Mouse (Mus musculus): ENCODE measurements at regions not wholly inside any gene's neighbourhood (a gene's known extent, or its start where the extent isn't known, plus 50 kb on each side); places are given as distances from the start of the nearest gene placed in this dataset.
A peak's percentile ranks its signal among the peaks of the same experiment; 100 is the strongest.

DNA sequence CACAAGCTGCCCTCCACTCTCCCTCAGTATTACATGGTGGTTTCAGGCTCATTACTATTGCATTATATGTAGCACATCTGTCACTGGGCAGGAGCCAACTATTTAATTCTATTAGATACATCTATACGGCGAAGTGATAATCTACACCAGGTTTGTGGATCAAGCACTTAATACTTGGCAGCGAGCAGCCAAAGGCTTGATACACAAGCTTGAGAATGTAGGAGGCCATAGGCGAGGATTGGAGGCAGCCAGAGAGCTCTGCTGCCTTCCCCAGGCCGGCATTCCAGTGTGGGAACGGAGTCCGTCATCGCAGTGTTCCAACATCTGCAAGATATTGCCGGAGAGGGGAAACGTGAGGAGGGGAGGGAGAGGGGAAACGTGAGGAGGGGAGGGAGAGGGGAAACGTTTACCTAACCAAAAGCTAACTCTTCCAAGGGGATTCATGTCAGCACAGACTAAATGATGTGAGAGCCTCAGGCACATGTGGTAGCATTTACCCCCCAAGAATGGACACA lies 109.6 kb upstream of the Habp2 start:
- no peak for DNase-seq (ENCODE audit: inconsistent ontology term)

DNA sequence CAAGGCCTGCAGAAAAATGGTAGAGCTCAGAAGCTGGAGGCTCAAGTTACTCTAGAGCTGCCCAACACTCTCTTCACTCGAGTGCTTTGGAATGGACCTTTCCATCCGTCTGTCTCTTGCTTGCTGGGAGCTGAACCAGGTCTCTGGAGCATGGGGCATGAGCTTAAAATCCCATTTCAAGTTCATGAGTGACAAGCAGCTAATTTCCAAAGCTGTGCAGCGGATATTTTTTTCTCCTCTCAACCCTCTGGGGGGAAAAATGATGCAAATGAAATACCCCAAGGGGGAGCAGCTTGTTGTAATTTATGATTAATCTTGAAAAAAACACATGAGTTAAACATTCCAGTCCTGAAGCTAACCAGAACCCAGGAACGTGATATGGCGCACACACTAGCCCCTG lies 101.2 kb upstream of the Habp2 start:
- DNase-seq (ENCODE audit: inconsistent ontology term) = no peak

DNA sequence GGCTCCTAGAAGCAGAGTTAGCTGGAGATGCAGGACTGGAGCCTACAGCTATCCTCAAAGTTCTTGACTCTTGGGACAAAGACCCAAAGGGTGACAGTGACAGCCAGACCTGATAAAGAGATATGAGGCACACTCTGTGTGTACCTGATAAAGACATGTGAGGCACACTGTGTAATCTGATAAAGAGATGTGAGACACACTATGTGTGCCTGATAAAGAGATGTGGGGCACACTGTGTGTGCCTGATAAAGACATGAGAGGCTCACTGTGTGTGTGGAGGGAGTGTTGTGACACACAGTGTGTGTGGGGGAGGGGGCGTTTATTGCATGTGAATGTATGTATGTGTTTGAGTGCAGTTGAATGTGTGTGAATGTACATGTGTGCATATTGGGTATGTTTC lies 97.8 kb upstream of the Habp2 start:
- no peak for DNase-seq (ENCODE audit: inconsistent ontology term)

DNA sequence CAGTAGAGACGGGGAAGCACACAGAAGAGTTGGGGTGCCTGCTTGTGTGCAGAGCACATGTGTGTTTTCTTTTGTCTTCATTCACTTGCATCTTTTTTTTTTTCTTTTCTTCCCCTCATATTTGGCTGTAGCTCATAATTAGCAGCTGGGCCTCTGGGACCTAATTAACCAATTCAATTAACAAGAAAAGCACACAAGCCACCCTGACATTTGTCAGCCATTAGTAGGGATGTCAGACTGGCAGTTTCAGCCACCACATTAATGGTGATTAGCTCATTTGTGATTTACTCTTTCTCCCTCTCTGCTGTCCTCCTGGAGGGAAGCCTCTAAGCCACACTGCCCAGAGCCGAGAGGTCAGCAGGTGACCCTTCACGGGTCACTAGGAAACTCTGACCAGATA lies 96.7 kb upstream of the Habp2 start:
- peak; percentile 43 for DNase-seq (ENCODE audit: inconsistent ontology term)

DNA sequence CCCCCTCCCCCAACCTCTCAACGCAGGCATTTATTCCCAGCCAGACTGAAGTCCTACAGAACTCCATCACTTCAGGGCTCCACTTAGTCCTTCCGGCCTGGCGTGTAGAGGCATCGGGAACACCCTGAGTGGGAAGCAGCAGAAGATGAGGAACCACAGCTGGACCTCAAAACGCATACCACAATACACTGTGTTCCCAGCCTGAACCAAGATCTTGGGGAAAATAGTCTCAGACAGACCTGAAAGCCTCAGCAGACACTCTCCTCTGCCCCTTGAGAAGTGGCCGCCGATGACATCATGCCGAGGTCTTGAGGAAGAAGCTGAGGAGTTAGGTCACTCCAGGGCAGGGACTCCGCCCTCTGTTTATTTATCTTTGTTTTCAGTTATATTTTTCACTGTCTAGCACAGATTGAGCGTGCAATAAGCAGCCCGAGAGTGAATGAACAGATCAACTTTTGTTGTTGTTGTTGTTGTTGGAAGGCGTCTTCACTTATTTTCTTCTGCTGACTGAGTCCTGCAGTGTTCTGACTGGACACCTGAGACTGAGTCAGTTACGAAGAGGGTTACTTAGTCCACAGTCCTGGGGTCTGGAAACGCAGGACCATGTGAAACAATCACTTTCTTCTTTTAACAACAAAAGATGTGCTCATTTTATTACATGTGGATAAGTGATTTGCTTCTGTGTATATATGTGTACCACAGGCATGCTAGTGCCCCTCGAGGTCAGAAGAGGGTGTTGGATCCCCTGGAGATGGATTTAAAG lies 88.3 kb upstream of the Habp2 start:
- no peak for DNase-seq (ENCODE audit: inconsistent ontology term)

DNA sequence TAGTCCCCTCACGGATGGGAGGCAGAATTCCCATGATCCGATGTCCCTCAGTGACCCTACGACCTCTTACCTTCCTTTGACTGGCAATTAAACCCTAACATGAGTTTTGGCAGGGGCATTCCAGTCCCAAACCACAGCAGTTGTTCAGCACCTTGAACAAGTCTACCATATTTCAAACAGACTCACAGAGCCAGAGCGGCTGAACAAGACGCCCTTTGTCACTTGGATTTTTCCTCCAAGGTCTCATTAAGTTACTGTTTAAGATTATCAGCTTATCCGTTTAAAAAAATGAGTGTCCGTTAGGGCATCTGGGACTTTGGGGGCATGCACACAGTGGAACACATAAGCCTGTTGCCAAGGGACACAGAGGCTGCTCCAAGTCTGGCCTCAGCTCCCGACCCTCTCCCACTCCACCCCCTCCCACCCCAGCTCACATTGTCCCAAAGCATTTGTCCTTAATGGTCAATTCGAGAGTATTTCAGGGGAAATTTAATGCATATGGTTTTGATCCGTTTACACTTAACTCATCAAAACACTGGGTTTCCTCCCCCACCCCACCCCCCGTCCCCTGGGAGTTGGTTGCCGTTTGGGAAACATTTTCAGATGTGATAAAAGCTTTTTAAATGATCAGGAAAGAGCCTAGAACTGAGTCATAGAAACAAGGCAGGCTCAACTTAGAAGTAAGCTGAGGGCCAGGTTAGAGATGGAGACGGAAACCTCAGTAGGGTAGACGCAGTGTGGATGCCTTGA lies 87.4 kb upstream of the Habp2 start:
- no peak for DNase-seq (ENCODE audit: inconsistent ontology term)

DNA sequence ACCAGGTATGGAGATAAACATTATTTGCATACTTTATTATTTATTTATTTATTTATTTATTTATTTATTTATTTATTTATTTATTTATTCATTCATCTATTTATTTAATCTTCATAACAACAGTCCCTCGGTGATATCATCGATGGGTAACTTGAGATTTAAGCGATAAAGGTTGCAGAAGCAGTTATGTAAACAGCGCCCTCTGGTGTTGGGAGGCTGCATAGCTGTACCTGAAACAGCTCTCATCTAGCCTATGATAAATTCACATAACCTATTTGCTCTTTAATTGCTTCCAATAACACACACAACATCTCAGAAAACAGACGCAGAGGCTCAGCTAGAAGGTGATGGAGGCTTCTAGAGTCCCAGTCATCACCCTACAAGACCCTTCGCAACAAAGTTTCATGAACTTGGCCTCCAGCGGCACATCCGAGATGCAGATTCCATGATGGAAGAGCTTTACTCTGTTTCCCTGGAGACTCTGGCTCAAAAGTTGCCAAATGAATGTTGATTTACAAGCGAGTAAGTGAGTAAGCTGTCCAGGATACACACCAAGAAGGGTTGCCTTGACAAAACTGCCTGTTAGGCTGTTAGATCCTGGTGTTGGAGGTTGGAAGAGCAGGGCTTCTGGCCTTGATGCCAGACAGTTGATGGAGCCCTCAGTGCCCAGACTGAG lies 85.8 kb upstream of the Habp2 start:
- DNase-seq (ENCODE audit: inconsistent ontology term) = no peak

DNA sequence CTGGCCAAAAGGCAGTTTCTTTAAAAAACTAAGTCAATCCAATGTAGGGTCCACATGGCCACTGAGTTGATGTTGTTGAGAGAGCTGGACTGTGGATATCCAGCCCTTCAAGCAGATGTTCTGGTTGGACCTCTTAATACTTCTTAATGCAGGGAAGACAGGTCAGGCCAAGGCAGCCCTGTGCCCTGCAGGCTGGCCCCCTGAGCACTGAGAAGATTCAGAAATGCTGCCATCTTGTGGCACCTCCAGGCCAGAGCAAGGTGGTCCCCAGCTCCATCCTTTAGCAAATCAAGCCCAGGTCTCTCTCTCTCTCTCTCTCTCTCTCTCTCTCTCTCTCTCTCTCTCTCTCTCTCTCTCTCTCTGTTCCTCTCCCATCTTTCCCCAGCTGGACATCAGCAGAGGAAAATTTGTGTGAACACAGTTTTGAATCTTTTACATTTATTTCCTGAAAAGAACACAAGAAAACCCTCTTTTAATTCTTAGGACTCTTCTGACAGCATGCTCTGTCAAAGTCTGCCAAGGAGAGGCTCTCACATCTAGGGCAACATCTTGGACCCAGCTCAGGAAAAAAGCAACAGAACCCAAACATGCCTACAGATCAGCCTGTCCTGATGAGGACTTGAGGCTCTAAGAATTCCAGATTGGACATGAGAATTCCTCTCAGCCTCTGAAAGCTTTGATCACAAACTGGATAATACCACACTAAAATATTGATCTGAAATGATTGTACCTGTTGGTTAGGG lies 85.0 kb upstream of the Habp2 start:
- no peak for DNase-seq (ENCODE audit: inconsistent ontology term)

DNA sequence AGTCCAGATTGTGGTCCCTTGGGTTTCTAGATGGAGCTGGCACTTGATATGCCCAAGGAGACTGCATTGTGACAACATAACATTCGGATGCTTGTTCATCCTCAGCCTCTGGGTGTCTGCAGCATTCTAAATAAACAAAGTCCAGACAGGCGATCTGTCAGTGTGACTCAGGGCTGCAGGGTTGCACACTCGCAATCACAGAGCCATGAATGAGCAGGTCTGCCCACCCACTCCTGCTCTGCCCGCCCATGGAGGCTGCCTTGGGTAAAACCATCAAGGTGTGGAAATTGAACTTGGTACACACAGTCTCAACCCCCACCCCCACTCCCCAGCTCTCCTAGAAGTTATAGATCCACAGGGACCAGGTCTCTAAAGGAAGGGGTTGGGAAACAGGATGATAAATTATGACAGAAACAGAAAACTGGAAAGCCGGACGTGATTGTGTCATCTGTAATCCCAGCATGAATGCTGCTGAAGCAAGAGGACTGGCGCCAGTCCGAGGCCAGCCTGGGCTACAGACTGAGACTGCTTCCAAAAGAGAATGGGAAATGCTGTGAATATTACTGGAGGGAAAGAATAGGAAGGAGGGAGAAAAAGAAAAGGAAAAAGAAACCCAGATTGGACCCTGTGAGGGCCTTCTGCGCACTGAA lies 84.3 kb upstream of the Habp2 start:
- no peak for DNase-seq (ENCODE audit: inconsistent ontology term)

DNA sequence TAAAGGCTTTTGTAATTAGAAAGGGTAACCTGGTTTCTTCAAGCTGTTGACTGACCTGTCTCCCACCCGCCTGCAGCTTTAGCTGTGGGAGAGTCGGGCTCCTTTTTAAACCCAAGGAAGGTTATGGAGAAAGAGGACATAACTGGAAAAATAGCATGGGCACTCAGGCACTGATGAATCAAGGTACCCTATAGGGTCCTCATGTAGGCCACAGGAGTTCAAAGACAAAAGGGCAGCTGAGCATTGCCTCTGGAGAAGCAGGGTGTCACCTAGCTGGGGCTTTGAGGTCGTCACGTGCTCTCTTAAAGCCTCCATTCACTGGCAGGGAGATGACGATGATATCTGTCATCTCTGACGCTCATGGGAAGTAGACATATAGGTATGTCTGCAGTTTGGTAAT lies 68.4 kb upstream of the Habp2 start:
- DNase-seq (ENCODE audit: inconsistent ontology term) = no peak

DNA sequence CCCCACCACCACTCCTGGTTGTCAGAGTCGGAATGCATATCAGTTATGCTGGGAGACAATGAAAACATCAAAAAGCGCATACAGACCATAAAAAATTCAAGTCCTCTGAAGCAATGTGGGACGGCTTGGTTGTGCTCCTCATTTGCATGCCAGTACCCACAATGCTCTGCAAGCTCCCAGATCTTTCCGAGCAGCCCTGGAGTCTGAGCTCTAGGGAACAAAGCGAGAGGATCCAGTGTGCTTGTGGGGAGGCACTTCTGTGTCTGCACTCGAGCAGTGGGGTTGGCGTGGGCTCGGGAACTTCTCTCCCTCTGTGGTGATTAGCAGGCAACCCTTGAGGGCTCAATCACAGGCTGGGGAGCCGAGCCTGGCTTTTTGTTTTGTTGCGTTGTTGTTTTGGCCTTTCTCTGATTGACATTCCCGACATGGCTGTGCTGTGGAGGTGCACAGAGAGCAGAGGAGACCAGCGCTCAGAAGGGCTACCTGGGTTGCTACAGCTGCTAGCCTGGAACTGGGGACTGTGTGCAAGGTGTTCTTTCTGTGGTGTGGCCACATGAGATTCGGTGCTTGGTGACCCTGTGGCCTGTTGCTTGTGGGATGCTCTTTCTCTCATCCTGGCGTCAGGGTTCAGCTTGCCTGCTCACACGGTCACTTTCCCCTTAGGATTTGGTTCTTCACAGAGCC lies 66.1 kb upstream of the Habp2 start:
- no peak for DNase-seq (ENCODE audit: inconsistent ontology term)

DNA sequence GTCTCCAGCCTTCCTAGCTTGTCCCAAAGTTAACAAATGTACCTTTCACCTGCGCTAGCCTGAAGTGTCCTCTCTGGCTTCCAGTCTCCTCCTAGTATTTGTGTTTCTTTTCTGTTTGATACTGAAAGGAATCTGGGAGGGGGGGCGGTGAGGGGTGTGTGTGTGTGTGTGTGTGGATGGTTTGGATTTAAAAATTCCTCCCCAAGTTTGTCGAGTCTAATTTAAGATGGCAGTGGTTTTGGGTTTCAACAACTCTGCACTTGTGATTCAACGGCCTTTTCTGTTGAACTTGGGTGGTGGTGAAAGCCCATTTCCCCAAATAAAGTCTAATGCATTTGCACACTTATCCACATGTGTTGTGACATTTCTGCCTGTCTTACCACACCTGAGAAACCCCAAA lies 64.4 kb upstream of the Habp2 start:
- DNase-seq (ENCODE audit: inconsistent ontology term) = no peak

DNA sequence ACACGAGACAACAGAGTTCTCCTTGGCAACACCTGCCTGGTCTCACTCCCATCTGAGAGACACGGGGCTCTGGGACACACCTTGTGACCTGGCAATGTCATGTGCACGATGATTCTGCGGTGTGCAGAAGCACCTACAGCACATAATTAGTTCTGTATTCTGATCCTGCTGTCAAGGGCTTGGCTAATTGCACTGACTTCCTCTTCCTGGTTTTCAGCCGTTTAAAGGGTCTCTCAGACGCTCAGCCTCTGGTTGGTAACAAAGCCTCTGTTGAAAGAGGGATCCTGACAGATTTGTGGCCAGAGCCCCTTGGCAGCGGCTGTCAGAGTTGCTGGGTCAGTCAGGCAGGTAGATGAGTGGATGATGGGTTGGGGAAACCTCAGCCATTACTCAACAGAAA lies 61.9 kb upstream of the Habp2 start:
- no peak for DNase-seq (ENCODE audit: inconsistent ontology term)

DNA sequence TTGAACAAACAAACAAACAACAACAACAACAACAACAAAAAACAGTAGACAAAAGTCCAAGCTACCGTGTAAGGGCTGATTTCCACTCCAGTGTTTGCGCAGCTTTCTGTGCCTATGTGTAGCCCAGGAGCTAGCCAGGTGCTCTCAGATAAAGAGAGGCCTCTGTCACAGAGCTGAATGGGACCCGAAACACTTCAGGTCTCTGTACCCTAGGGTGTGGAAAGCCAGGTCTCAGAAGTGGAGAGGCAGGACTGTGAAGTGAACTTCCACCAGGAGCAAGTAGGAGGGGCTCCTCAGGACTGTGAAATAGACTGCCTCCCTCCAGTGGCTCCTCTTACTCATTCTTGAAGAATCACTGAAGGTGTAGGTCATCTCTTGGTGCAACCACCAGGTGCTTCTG lies 61.4 kb upstream of the Habp2 start:
- DNase-seq (ENCODE audit: inconsistent ontology term) = no peak

DNA sequence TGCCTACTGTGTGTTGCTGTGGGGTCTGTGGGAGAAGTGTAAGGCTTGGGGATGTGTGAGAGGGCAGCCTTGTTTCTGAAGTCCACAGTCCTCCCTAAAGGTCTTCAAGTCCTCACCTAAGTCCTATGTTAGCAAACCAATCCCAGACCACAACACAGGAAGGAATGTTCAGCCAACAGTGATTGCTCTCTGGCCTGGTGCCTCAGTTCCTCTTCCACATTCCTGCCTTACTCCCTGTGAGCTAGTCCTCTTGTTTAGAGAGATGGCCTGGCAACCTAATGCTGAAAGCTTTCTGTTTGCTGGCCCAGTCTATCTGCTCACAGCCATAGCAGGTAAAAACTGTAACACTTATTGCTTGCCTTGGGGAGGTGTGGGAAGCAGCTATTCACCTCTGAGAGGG lies 58.4 kb upstream of the Habp2 start:
- peak; percentile 68 for DNase-seq (ENCODE audit: inconsistent ontology term)

DNA sequence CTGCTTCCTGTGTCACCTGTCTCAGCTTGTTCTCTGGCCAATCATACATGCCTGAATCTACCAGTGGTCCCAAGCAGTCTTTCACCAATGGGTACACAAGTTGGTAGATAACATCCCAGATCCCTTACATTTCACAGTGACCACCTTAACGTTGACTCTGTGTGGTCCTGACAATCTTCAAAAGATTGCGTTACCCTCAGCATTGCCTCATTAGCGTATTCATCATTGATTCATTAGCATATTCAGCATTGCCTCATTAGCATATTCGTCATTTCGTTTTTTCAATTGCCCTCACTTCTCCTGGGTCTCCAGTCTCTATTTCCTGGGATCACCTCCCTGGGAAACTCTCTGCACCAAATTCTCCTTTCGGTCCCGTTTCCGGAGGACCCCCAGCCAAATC lies 55.5 kb upstream of the Habp2 start:
- DNase-seq (ENCODE audit: inconsistent ontology term) = no peak

DNA sequence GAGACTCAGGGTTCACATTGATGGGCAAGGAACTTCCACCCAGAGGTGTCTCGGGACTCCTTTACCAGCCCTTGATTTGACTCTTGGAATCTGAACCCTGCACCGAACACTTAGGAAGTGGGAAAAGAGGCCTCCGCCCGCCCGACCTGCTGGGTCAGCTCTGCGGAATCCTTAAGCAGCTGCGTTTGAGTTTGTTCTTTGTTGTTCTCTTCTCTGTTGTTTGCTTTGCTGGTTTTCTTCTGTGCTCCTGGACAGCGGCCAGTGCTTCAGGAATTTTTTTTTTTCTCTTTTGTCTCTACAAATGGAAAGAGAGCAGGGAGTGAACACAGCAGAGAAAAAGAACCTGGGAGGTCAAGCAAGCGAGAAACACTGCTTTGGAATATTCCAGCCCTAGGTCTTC lies 55.1 kb upstream of the Habp2 start:
- DNase-seq (ENCODE audit: inconsistent ontology term) = peak; percentile 76

DNA sequence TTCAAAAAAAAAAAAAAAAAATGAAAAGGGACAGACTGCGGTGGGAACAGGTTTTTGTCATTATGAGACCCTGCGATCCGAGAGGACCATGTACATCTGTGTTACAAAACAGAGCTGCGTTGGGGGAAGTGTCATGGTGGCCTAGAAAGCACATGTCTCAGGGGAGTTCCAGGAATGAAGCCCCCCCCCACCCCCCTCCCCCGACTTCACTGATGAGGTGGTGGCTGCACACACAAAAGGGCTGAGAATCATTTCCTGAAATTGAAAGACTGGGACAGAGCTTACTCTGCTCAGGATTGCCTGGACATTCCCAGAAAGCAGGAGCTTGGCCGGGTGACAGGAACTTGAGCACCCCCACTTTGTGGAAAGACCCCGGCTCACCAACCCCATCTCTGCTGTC lies 54.7 kb upstream of the Habp2 start:
- no peak for DNase-seq (ENCODE audit: inconsistent ontology term)

DNA sequence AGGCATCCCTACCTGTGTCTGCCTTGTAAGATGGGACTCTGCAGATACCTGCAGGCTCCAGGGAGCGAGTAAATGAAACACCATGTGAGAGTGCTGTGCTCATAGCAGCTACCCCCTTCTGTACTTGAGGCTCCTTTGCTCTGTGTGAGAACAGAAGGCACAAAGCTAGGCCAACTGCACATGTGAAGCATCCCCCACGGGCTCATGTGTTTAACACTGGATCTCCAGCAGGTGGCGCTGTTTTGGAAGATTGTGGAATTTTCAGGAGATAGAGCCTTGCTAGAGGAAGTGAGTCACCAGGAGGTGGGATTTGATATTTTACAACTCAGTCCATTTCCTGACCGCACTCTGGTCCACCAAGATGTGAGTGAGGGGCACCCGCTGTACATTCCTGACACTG lies 54.0 kb upstream of the Habp2 start:
- DNase-seq (ENCODE audit: inconsistent ontology term) = no peak

DNA sequence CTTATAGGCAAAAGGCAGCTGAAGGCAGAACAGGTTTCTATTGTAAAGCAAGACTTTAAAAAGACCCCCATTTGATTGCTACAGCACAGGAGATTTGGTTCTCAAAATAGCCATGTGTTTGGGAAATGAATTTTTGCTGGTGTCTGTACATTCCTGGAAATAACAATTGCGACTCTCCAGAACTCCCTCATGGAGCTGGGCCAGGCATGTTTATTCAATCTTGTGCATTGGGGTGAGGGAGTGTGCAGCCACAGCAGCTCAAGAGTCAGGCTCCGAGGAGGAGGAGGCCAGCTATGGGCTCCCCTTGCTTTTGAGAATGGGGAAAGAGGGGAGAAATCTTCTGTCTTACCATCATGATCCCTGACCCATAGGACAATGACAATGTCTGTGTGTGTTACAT lies 51.9 kb upstream of the Habp2 start:
- DNase-seq (ENCODE audit: inconsistent ontology term) = peak; percentile 35
